Mouse (Mus musculus): Measurements from ENCODE around the gene Cideb. TPM values are rescaled to one million over a fixed set of nuclear protein-coding genes. Genes with fewer than 3 reads are reported as not detected.

Gene Cideb
- polyA plus RNA-seq, 1 experiment: not detected

GRCm38 (mm10) chr14:55735758-55736157 is 22.5 kb downstream of the Cideb start:
- Histone ChIP-seq H3K4me1 (ENCODE audit: control insufficient read depth, insufficient read depth, low read length) (peaks cover 5% of the 10 kb centered on the region; the same call in 1 of the 2 replicates), H3K27ac (ENCODE audit: control insufficient read depth, insufficient read depth, low read depth, low read length, poor library complexity) (peak overlapping the region; percentile 61; the same call in 1 of the 2 replicates), H3K4me3 (replicated peaks; ENCODE audit: control insufficient read depth, low read depth, low read length) (no peak overlapping the region)
- no peak for TF ChIP-seq POLR2A (IDR thresholded peaks at IDR 0.05; ENCODE audit: borderline replicate concordance, control insufficient read depth, low read depth, low read length)
- TF ChIP-seq CTCF (IDR thresholded peaks at IDR 0.05; ENCODE audit: control insufficient read depth, insufficient read depth, low read length): no peak
- WGBS: 26% methylated on average over 4 of the region's 4 CpGs

GRCm38 (mm10) chr14:55735334-55735733 is 22.9 kb downstream of the Cideb start:
- Histone ChIP-seq H3K4me3 (replicated peaks; ENCODE audit: control insufficient read depth, low read depth, low read length) (no peak overlapping the region), H3K4me1 (ENCODE audit: control insufficient read depth, insufficient read depth, low read length) (peaks cover 5% of the 10 kb centered on the region; the same call in 1 of the 2 replicates), H3K27ac (ENCODE audit: control insufficient read depth, insufficient read depth, low read depth, low read length, poor library complexity) (no peak overlapping the region)
- 61% methylated on average over 3 of the region's 3 CpGs for WGBS
- TF ChIP-seq CTCF (IDR thresholded peaks at IDR 0.05; ENCODE audit: control insufficient read depth, insufficient read depth, low read length): no peak
- TF ChIP-seq POLR2A (IDR thresholded peaks at IDR 0.05; ENCODE audit: borderline replicate concordance, control insufficient read depth, low read depth, low read length): no peak

GRCm38 (mm10) chr14:55734869-55735268 is 23.4 kb downstream of the Cideb start:
- H3K4me1 ChIP-seq (ENCODE audit: control insufficient read depth, insufficient read depth, low read length): peaks cover 5% of the 10 kb centered on the region; the same call in 1 of the 2 replicates
- no peak overlapping the region for H3K27ac ChIP-seq (ENCODE audit: control insufficient read depth, insufficient read depth, low read depth, low read length, poor library complexity)
- 52% methylated on average over 7 of the region's 7 CpGs for WGBS
- TF ChIP-seq POLR2A (IDR thresholded peaks at IDR 0.05; ENCODE audit: borderline replicate concordance, control insufficient read depth, low read depth, low read length) (no peak), CTCF (IDR thresholded peaks at IDR 0.05; ENCODE audit: control insufficient read depth, insufficient read depth, low read length) (no peak)
- H3K4me3 ChIP-seq (replicated peaks; ENCODE audit: control insufficient read depth, low read depth, low read length): no peak overlapping the region

- Histone ChIP-seq H3K27ac (ENCODE audit: control insufficient read depth, insufficient read depth, low read depth, low read length, poor library complexity) (no peak overlapping the region), H3K4me3 (replicated peaks; ENCODE audit: control insufficient read depth, low read depth, low read length) (no peak overlapping the region), H3K4me1 (ENCODE audit: control insufficient read depth, insufficient read depth, low read length) (peaks cover 5% of the 10 kb centered on the region; the same call in 1 of the 2 replicates)
- TF ChIP-seq POLR2A (IDR thresholded peaks at IDR 0.05; ENCODE audit: borderline replicate concordance, control insufficient read depth, low read depth, low read length): no peak
- WGBS: 64% methylated on average over 10 of the region's 10 CpGs
Measured at GRCm38 (mm10) chr14:55733889-55734288, 24.4 kb downstream of the Cideb start.

- no peak overlapping the region for H3K4me3 ChIP-seq (replicated peaks; ENCODE audit: control insufficient read depth, low read depth, low read length)
- H3K27ac ChIP-seq (ENCODE audit: control insufficient read depth, insufficient read depth, low read depth, low read length, poor library complexity): no peak overlapping the region
- WGBS: 83% methylated on average over 7 of the region's 7 CpGs
- TF ChIP-seq POLR2A (IDR thresholded peaks at IDR 0.05; ENCODE audit: borderline replicate concordance, control insufficient read depth, low read depth, low read length) (no peak), CTCF (IDR thresholded peaks at IDR 0.05; ENCODE audit: control insufficient read depth, insufficient read depth, low read length) (no peak)
- peaks cover 4% of the 10 kb centered on the region for H3K4me1 ChIP-seq (ENCODE audit: control insufficient read depth, insufficient read depth, low read length)
Measured at GRCm38 (mm10) chr14:55730531-55731032, 27.7 kb downstream of the Cideb start.

DNA sequence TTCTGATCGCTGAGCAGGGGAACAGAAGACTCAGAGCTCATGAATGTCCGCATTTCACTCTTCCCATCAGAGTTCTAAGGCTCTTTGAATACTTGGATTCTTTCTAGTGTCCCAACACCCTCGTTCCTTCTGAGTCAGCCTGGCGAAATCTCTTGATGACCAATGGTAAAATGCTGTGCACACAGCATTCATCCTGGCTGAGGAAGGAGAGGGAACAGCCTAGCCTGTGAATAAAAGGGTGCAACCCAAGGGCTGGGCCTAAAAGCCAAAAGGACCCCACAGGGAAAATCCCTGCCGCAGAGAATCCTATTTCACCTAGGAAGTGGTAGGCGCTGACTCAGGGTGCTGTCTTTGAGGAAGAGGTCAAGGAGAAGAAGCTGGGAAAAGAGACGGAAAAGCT is 28.1 kb downstream of the Cideb start:
- WGBS: 79% methylated on average over 7 of the region's 7 CpGs
- TF ChIP-seq CTCF (IDR thresholded peaks at IDR 0.05; ENCODE audit: control insufficient read depth, insufficient read depth, low read length): no peak
- TF ChIP-seq POLR2A (IDR thresholded peaks at IDR 0.05; ENCODE audit: borderline replicate concordance, control insufficient read depth, low read depth, low read length): no peak
- no peak overlapping the region for H3K27ac ChIP-seq (ENCODE audit: control insufficient read depth, insufficient read depth, low read depth, low read length, poor library complexity)
- no peak overlapping the region for H3K4me3 ChIP-seq (replicated peaks; ENCODE audit: control insufficient read depth, low read depth, low read length)
- H3K4me1 ChIP-seq (ENCODE audit: control insufficient read depth, insufficient read depth, low read length): peaks cover 4% of the 10 kb centered on the region

DNA sequence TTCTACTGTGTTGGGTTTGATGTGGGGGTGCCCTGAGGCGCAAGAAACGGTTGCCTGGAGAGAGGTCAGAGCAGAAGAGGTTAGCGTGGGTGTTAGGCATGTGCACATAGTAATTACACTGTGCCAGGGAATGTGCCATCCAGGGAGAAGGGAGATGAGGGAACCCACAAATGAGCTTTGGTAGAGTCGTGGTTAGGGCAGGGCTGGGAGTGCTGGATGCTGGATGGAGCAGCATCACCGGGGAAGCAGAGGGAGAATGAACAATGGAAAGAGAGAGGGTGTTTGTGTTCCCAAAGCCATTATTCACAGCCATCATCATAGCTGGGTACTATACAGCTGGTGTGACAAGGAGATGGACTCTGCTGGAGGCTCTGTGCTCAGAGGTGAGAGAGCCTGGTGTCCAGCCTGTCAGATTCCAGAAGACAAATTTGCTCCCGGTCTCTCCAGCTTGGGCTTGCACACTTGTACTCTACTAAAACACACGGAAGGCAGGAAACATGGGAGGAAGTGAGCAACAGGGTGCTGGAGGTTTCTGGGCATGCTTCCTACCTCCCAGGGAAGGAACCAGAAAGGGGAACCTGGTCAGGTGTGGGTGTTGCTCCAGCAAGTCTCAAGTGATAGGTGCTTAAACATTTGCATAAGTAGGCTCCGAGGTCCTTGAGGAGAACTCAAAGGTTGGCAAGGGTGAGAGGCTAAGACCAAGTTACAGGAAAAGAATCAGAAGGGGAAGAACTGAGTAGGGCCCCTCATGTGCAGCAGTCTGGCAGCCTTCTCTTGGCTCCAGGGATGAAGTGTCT is 30.2 kb downstream of the Cideb start:
- Histone ChIP-seq H3K27ac (ENCODE audit: control insufficient read depth, insufficient read depth, low read depth, low read length, poor library complexity) (peak overlapping the region; percentile 50; the same call in 1 of the 2 replicates), H3K4me1 (ENCODE audit: control insufficient read depth, insufficient read depth, low read length) (peaks cover 10% of the 10 kb centered on the region), H3K4me3 (replicated peaks; ENCODE audit: control insufficient read depth, low read depth, low read length) (no peak overlapping the region)
- 44% methylated on average over 8 of the region's 8 CpGs for WGBS
- TF ChIP-seq POLR2A (IDR thresholded peaks at IDR 0.05; ENCODE audit: borderline replicate concordance, control insufficient read depth, low read depth, low read length): no peak
- no peak for TF ChIP-seq CTCF (IDR thresholded peaks at IDR 0.05; ENCODE audit: control insufficient read depth, insufficient read depth, low read length)

GRCm38 (mm10) chr14:55726261-55726660 is 32.0 kb downstream of the Cideb start:
- no peak overlapping the region for H3K4me3 ChIP-seq (replicated peaks; ENCODE audit: control insufficient read depth, low read depth, low read length)
- H3K27ac ChIP-seq (ENCODE audit: control insufficient read depth, insufficient read depth, low read depth, low read length, poor library complexity): no peak overlapping the region
- TF ChIP-seq POLR2A (IDR thresholded peaks at IDR 0.05; ENCODE audit: borderline replicate concordance, control insufficient read depth, low read depth, low read length): no peak
- no peak for TF ChIP-seq CTCF (IDR thresholded peaks at IDR 0.05; ENCODE audit: control insufficient read depth, insufficient read depth, low read length)
- peaks cover 12% of the 10 kb centered on the region for H3K4me1 ChIP-seq (ENCODE audit: control insufficient read depth, insufficient read depth, low read length)
